Mouse (Mus musculus) lung, adult 2 months (tissue): Measurements from ENCODE around the gene Gm20388.

Source experiments
- CTCF ChIP-seq: fragments of 200-500 bp; IDR thresholded peaks from 2 replicates; pipeline ENCODE4 v1.5.1; 2011; ENCODE audit warnings: mild to moderate bottlenecking, low read length, control low read depth; ENCODE audit not compliant: insufficient read depth
- POLR2A ChIP-seq: fragments of 200-500 bp; IDR thresholded peaks from 2 replicates; pipeline ENCODE4 v1.6.1; 2011; ENCODE audit warnings: low read depth, mild to moderate bottlenecking, control low read depth, low read length, borderline replicate concordance; ENCODE audit errors: extremely low read depth

DNA sequence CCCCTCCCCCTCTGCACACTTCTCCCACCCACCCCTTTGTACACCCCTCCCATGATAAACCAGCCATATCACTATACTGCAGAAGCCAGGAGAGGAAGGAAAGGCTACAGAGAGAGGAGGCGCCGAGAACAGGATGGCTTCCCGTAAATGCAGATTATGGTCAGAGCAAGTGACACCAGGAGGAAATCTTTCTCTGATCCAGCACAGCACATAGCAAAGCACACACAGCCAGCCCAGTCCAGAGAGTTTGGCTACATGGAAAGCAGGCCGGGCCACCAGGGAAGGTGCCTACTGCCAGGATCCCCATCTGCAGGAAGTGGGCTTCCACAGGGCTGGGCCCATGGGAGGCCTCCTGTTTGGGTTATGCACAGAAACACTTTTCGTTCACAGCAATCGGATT is 4383.8 kb downstream of the Gm20388 start:
- TF ChIP-seq CTCF, result no peak
- TF ChIP-seq POLR2A, result no peak
